Mouse (Mus musculus): Measurements from ENCODE around the gene Lrrtm4. TPM values are rescaled to one million over a fixed set of nuclear protein-coding genes. Genes with fewer than 3 reads are reported as not detected.

Lrrtm4 gene
- polyA plus RNA-seq, 1 experiment from 2014 or later = 2.1 TPM

DNA sequence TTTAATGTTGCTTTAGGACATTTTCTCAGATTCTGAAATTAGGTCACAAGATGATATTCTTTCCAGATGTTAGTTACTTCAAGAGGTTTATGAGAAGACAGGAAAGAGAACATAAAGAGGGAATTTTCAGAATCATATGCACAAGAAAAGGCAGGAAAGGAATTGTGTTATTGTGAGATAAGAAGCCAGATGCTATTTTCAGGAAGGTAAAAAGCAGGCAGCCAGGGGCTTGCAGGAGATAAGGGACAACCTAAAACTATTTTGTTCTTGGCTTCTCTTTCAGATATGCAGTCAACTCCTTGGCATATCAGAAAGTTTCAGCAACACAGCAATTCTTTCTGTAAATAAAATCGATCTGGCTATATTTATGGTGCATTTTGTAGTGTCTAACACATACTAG, 338.4 kb downstream of the Lrrtm4 start:
- Histone ChIP-seq H3K27me3 (ENCODE audit: control insufficient read depth, insufficient read depth, low read length) (no peaks in the 10 kb centered on the region), H3K36me3 (ENCODE audit: control insufficient read depth, insufficient read depth, low read length) (no peaks in the 10 kb centered on the region), H3K4me2 (replicated peaks; ENCODE audit: low read depth, low read length) (no peak overlapping the region), H3K9ac (replicated peaks; ENCODE audit: low read depth, low read length) (no peak overlapping the region), H3K4me1 (ENCODE audit: control insufficient read depth, insufficient read depth, low read length) (no peaks in the 10 kb centered on the region), H3K4me3 (ENCODE audit: low read depth, low read length) (no peak overlapping the region), H3K9me3 (ENCODE audit: control insufficient read depth, low read depth, low read length) (no peaks in the 10 kb centered on the region), H3K27ac (ENCODE audit: low read length) (no peak overlapping the region)
- ATAC-seq (ENCODE audit: insufficient number of reproducible peaks, insufficient read depth, low FRiP score, low read depth) = no peak
- WGBS = 71% methylated on average over 1 of the region's 1 CpGs

DNA sequence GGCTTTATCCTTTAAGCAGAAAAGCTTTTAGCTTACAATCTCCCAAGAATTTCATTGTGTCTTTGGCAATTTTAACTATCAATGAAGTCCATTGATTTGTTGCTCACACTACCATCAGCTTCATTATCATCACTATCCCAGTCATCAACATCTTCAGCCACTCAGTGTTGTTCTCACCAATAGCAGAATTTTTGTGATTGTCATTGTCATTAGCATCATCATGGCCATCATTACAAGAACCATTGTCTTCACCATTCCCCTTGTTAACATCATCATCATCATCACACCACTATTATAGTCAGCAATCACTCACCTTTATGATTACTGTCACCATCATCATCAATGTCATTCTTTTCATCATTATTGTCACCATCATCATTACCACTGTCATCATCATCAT, 344.9 kb downstream of the Lrrtm4 start:
- Histone ChIP-seq H3K9me3 (ENCODE audit: control insufficient read depth, low read depth, low read length) (no peaks in the 10 kb centered on the region), H3K4me2 (replicated peaks; ENCODE audit: low read depth, low read length) (no peak overlapping the region), H3K27ac (ENCODE audit: low read length) (no peak overlapping the region), H3K4me1 (ENCODE audit: control insufficient read depth, insufficient read depth, low read length) (no peaks in the 10 kb centered on the region), H3K9ac (replicated peaks; ENCODE audit: low read depth, low read length) (no peak overlapping the region), H3K4me3 (ENCODE audit: low read depth, low read length) (no peak overlapping the region), H3K36me3 (ENCODE audit: control insufficient read depth, insufficient read depth, low read length) (no peaks in the 10 kb centered on the region), H3K27me3 (ENCODE audit: control insufficient read depth, insufficient read depth, low read length) (no peaks in the 10 kb centered on the region)
- ATAC-seq (ENCODE audit: insufficient number of reproducible peaks, insufficient read depth, low FRiP score, low read depth) = no peak

GRCm38 (mm10) chr6:80366532-80366931, 347.9 kb downstream of the Lrrtm4 start:
- ATAC-seq (ENCODE audit: insufficient number of reproducible peaks, insufficient read depth, low FRiP score, low read depth) = no peak
- 80% methylated on average over 4 of the region's 4 CpGs for WGBS
- Histone ChIP-seq H3K4me3 (ENCODE audit: low read depth, low read length) (no peak overlapping the region), H3K4me2 (replicated peaks; ENCODE audit: low read depth, low read length) (no peak overlapping the region), H3K9me3 (ENCODE audit: control insufficient read depth, low read depth, low read length) (no peaks in the 10 kb centered on the region), H3K27me3 (ENCODE audit: control insufficient read depth, insufficient read depth, low read length) (no peaks in the 10 kb centered on the region), H3K27ac (ENCODE audit: low read length) (no peak overlapping the region), H3K9ac (replicated peaks; ENCODE audit: low read depth, low read length) (no peak overlapping the region), H3K4me1 (ENCODE audit: control insufficient read depth, insufficient read depth, low read length) (no peaks in the 10 kb centered on the region), H3K36me3 (ENCODE audit: control insufficient read depth, insufficient read depth, low read length) (no peaks in the 10 kb centered on the region)

DNA sequence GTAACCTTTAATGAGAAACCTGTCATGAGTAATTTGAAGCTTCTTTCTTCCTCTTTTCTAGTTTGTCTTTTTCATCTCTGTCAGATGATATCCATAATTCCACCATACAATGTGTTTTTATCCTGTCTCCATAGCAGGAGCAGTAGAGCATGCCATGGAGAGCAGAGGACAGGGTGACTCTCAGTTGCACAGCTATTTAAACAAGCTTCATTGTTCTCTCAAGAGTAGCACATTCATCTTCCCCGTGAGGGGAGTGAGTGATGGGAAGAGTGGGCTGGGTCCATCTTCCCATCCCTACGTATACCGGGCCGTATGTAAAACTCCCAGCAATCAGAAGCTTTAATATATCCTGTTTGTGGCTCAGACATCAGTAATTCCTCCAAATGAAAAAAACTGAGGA, 370.9 kb downstream of the Lrrtm4 start:
- Histone ChIP-seq H3K9me3 (ENCODE audit: control insufficient read depth, low read depth, low read length) (no peaks in the 10 kb centered on the region), H3K4me1 (ENCODE audit: control insufficient read depth, insufficient read depth, low read length) (no peaks in the 10 kb centered on the region), H3K27me3 (ENCODE audit: control insufficient read depth, insufficient read depth, low read length) (no peaks in the 10 kb centered on the region), H3K4me2 (replicated peaks; ENCODE audit: low read depth, low read length) (no peak overlapping the region), H3K27ac (ENCODE audit: low read length) (no peak overlapping the region), H3K9ac (replicated peaks; ENCODE audit: low read depth, low read length) (no peak overlapping the region), H3K4me3 (ENCODE audit: low read depth, low read length) (no peak overlapping the region), H3K36me3 (ENCODE audit: control insufficient read depth, insufficient read depth, low read length) (no peaks in the 10 kb centered on the region)
- WGBS = 60% methylated on average over 4 of the region's 4 CpGs
- no peak for ATAC-seq (ENCODE audit: insufficient number of reproducible peaks, insufficient read depth, low FRiP score, low read depth)

DNA sequence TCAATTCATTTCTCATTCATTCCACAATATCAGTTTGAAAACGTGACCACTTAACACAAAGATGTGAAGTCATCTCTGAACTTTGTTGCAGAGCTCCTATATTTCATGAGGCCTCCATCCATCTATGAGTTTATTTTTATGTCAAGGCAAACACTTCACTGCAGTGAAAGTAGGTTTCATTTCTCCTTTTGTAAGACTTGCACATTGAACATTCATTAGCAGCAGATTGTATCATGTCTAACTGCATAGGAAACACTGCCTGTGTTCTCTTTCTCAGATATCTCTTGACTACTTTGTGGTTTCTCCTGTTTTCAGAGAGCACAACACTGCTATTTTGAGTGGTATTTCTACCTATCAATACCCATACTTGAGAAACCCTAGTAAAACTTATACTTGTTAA, 388.1 kb downstream of the Lrrtm4 start:
- Histone ChIP-seq H3K36me3 (ENCODE audit: control insufficient read depth, insufficient read depth, low read length) (no peaks in the 10 kb centered on the region), H3K4me3 (ENCODE audit: low read depth, low read length) (no peak overlapping the region), H3K9me3 (ENCODE audit: control insufficient read depth, low read depth, low read length) (no peaks in the 10 kb centered on the region), H3K27ac (ENCODE audit: low read length) (no peak overlapping the region), H3K27me3 (ENCODE audit: control insufficient read depth, insufficient read depth, low read length) (no peaks in the 10 kb centered on the region), H3K4me2 (replicated peaks; ENCODE audit: low read depth, low read length) (no peak overlapping the region), H3K9ac (replicated peaks; ENCODE audit: low read depth, low read length) (no peak overlapping the region), H3K4me1 (ENCODE audit: control insufficient read depth, insufficient read depth, low read length) (no peaks in the 10 kb centered on the region)
- no peak for ATAC-seq (ENCODE audit: insufficient number of reproducible peaks, insufficient read depth, low FRiP score, low read depth)
- WGBS = 58% methylated on average over 1 of the region's 1 CpGs

GRCm38 (mm10) chr6:80440135-80440534, 421.5 kb downstream of the Lrrtm4 start:
- Histone ChIP-seq H3K27ac (ENCODE audit: low read length) (no peak overlapping the region), H3K4me1 (ENCODE audit: control insufficient read depth, insufficient read depth, low read length) (no peaks in the 10 kb centered on the region), H3K4me3 (ENCODE audit: low read depth, low read length) (no peak overlapping the region), H3K4me2 (replicated peaks; ENCODE audit: low read depth, low read length) (no peak overlapping the region), H3K9ac (replicated peaks; ENCODE audit: low read depth, low read length) (no peak overlapping the region), H3K36me3 (ENCODE audit: control insufficient read depth, insufficient read depth, low read length) (no peaks in the 10 kb centered on the region), H3K9me3 (ENCODE audit: control insufficient read depth, low read depth, low read length) (no peaks in the 10 kb centered on the region), H3K27me3 (ENCODE audit: control insufficient read depth, insufficient read depth, low read length) (no peaks in the 10 kb centered on the region)
- ATAC-seq (ENCODE audit: insufficient number of reproducible peaks, insufficient read depth, low FRiP score, low read depth) = no peak

DNA sequence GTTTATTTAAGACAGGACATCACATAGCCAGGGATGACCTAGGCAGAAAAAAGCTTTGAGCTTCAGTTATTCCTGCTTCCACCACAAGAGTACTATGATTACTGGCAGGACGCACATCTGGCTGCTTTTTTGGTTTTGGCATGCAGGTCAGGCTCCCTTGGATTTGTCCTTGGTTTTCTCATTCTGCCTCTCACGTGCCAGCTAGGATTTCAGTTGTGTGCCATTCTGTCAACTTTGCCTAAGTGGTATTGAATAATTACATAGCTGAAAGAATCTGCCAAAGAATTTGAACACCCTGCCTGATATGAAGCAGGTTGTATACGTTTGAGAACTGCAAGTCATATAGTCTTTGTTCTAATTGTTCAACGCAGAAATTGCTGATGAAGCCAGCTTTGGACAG, 451.9 kb downstream of the Lrrtm4 start:
- ATAC-seq (ENCODE audit: insufficient number of reproducible peaks, insufficient read depth, low FRiP score, low read depth) = no peak
- 44% methylated on average over 4 of the region's 4 CpGs for WGBS
- H3K9ac ChIP-seq (replicated peaks; ENCODE audit: low read depth, low read length) = no peak overlapping the region
- H3K4me2 ChIP-seq (replicated peaks; ENCODE audit: low read depth, low read length) = no peak overlapping the region
- H3K36me3 ChIP-seq (ENCODE audit: control insufficient read depth, insufficient read depth, low read length) = no peaks in the 10 kb centered on the region
- H3K27me3 ChIP-seq (ENCODE audit: control insufficient read depth, insufficient read depth, low read length) = no peaks in the 10 kb centered on the region
- no peak overlapping the region for H3K27ac ChIP-seq (ENCODE audit: low read length)
- H3K4me1 ChIP-seq (ENCODE audit: control insufficient read depth, insufficient read depth, low read length) = no peaks in the 10 kb centered on the region
- H3K4me3 ChIP-seq (ENCODE audit: low read depth, low read length) = no peak overlapping the region
- H3K9me3 ChIP-seq (ENCODE audit: control insufficient read depth, low read depth, low read length) = no peaks in the 10 kb centered on the region

GRCm38 (mm10) chr6:80476153-80476552, 457.5 kb downstream of the Lrrtm4 start:
- Histone ChIP-seq H3K9me3 (ENCODE audit: control insufficient read depth, low read depth, low read length) (no peaks in the 10 kb centered on the region), H3K27me3 (ENCODE audit: control insufficient read depth, insufficient read depth, low read length) (no peaks in the 10 kb centered on the region), H3K27ac (ENCODE audit: low read length) (no peak overlapping the region), H3K4me3 (ENCODE audit: low read depth, low read length) (no peak overlapping the region), H3K9ac (replicated peaks; ENCODE audit: low read depth, low read length) (no peak overlapping the region), H3K36me3 (ENCODE audit: control insufficient read depth, insufficient read depth, low read length) (no peaks in the 10 kb centered on the region), H3K4me1 (ENCODE audit: control insufficient read depth, insufficient read depth, low read length) (no peaks in the 10 kb centered on the region), H3K4me2 (replicated peaks; ENCODE audit: low read depth, low read length) (no peak overlapping the region)
- WGBS = 65% methylated on average over 3 of the region's 3 CpGs
- no peak for ATAC-seq (ENCODE audit: insufficient number of reproducible peaks, insufficient read depth, low FRiP score, low read depth)

DNA sequence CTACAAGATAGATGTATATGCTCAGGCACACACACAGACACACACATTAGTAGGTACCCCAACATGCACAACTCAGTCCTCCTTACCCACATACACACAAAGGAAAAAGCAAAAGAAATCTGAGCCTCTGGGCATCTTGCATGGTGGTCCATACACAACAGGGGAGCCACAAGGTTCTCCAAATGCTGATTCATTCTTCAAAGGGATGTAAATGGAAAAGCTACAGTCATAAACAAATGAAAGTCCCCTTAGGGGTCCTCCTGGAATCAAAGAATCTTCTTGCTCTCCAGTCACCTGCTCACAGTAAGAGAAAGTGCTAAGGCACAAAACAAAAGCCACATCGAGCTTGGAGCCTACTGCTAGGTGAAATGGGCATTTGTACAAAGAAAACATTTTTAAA, 526.3 kb downstream of the Lrrtm4 start:
- Histone ChIP-seq H3K36me3 (ENCODE audit: control insufficient read depth, insufficient read depth, low read length) (no peaks in the 10 kb centered on the region), H3K9me3 (ENCODE audit: control insufficient read depth, low read depth, low read length) (no peaks in the 10 kb centered on the region), H3K9ac (replicated peaks; ENCODE audit: low read depth, low read length) (no peak overlapping the region), H3K4me1 (ENCODE audit: control insufficient read depth, insufficient read depth, low read length) (no peaks in the 10 kb centered on the region), H3K27ac (ENCODE audit: low read length) (no peak overlapping the region), H3K4me3 (ENCODE audit: low read depth, low read length) (no peak overlapping the region), H3K4me2 (replicated peaks; ENCODE audit: low read depth, low read length) (no peak overlapping the region), H3K27me3 (ENCODE audit: control insufficient read depth, insufficient read depth, low read length) (no peaks in the 10 kb centered on the region)
- 35% methylated on average over 1 of the region's 1 CpGs for WGBS
- no peak for ATAC-seq (ENCODE audit: insufficient number of reproducible peaks, insufficient read depth, low FRiP score, low read depth)
